Mouse (Mus musculus) testis, adult 2 months (tissue): Measurements from ENCODE around the gene Cpn1.

Experiments
- CTCF ChIP-seq: fragments of 200-500 bp; IDR thresholded peaks from 2 replicates; pipeline ENCODE4 v1.5.1; 2012; ENCODE audit warnings: low read depth, mild to moderate bottlenecking, inconsistent platforms, low read length, moderate library complexity; ENCODE audit not compliant: control insufficient read depth, insufficient read depth, insufficient replicate concordance
- POLR2A ChIP-seq: fragments of 200-500 bp; IDR thresholded peaks from 2 replicates; pipeline ENCODE4 v1.6.1; 2012; ENCODE audit warnings: low read depth, mild to moderate bottlenecking, inconsistent platforms, low read length, moderate library complexity; ENCODE audit not compliant: control insufficient read depth

DNA sequence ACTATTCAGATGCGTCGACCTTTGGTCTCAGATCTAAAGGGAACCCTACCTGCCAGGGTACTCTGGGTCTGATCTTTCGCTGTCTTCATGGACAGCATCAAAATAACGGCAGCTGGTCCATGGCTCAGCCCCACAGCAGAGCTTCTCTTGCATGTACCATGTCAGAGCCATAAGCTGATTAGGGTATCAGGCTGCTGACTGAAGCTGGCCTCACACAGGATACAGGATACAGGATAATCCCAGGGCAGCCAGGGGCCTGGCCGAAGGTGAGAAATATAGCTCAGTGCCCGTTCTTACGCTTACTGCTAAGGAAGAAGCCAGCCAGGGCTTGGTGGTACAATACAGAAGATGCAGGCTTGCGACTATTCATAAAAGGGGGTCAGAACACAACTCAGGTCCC is 41.8 kb downstream of the Cpn1 start:
- no peak for TF ChIP-seq CTCF
- no peak for TF ChIP-seq POLR2A
